Mouse (Mus musculus) E14TG2a.4 (cell line): ENCODE measurements around the gene B3gnt3.

Experiments used
- CTCF ChIP-seq: conservative IDR thresholded peaks from 2 replicates; pipeline ENCODE4 v1.5.1; 2014; ENCODE audit warnings: low read length
- NANOG ChIP-seq: IDR thresholded peaks from 2 replicates; pipeline ENCODE4 v1.6.1; 2014; ENCODE audit warnings: borderline replicate concordance, low read length, mixed read lengths
- POU5F1 ChIP-seq: IDR thresholded peaks from 2 replicates; pipeline ENCODE4 v1.6.1; 2014; ENCODE audit warnings: low read length, borderline replicate concordance

DNA sequence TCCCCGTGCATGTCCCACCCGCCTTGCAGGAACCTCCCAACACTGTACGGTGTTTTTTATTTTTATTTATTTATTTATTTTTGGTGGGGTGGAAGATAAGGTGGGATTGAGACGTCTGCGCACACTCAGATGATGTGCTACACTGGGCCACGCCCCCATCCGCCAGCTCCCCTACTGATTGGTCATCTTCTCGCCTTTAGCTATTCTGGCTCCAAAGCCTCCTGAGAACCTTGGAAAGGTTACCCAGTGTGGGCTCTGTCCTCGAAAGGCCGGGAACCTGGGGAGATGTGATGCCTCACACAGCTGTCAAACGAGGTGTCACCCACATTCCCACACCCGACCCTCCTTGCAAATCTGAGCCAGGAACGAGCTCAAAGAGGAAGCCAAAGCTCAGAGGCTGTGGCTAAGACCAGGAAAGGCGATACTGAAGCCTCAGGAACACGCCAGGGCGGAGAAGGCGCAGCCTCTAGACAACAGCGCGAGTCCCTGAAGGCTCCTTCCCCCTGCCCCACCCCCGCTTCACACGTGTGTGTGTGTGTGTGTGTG lies 26.7 kb upstream of the B3gnt3 start:
- no peak for TF ChIP-seq CTCF
- TF ChIP-seq NANOG = no peak
- TF ChIP-seq POU5F1 = no peak
